Mouse (Mus musculus) lung, adult 2 months (tissue): Measurements from ENCODE around the gene Siah2. TPM values are rescaled to one million over a fixed set of nuclear protein-coding genes. Genes with fewer than 3 reads are reported as not detected.

Experiments
- DNase-seq: peaks from one replicate; pipeline ENCODE4 v3.0.0; 2022
- H3K4me1 ChIP-seq: fragments of 200-500 bp; 2 replicates; pipeline ENCODE4 v1.6.1; 2011; ENCODE audit warnings: low read length; ENCODE audit not compliant: control insufficient read depth, insufficient read depth
- H3K4me3 ChIP-seq: fragments of 200-500 bp; replicated peaks from 2 replicates; pipeline ENCODE3; 2011; ENCODE audit warnings: low read depth, mild to moderate bottlenecking, control low read depth, low read length; ENCODE audit errors: extremely low read depth
- CTCF ChIP-seq: fragments of 200-500 bp; IDR thresholded peaks from 2 replicates; pipeline ENCODE4 v1.5.1; 2011; ENCODE audit warnings: mild to moderate bottlenecking, low read length, control low read depth; ENCODE audit not compliant: insufficient read depth
- POLR2A ChIP-seq: fragments of 200-500 bp; IDR thresholded peaks from 2 replicates; pipeline ENCODE4 v1.6.1; 2011; ENCODE audit warnings: low read depth, mild to moderate bottlenecking, control low read depth, low read length, borderline replicate concordance; ENCODE audit errors: extremely low read depth
- WGBS: fragments of 180-500 bp; shearing (Covaris S2); methylation state at CpG from one replicate; pipeline ENCODE4 v1.1.7; 2018; 5-methylcytosine and 5-hydroxymethylcytosine counted together
- polyA plus RNA-seq: library from polyadenylated mRNA; depleted of rRNA; stranded (reverse); fragments of >200 nt; gene quantifications from 2 replicates; pipeline ENCODE4 v1.2.3, GENCODE M21; 2012; rRNA removed

The Siah2 gene
- polyA plus RNA-seq, 1 experiment: 14.4 TPM

DNA sequence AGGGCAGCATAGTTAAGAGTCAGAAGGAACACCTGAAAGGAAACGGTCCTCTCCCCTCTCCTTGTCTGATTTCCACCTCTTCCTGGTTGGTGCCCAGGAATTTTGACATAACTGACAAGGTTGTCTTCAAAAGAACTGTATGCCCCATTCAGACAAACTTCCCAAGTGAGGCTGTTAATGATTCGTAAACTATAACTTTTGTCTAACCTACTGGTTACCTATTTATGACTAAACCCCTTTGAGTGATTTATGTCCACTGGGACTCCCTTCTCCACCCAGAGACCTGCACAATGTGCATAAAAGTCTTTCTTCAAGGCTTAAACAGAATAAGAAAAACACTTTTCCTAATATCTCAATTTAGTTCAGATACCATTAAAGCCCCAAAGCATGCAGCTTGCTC, 45.0 kb downstream of the Siah2 start:
- H3K4me1 ChIP-seq: no peaks in the 10 kb centered on the region
- DNase-seq: no peak
- no peak overlapping the region for H3K4me3 ChIP-seq
- 73% methylated on average over 2 of the region's 2 CpGs for WGBS
- TF ChIP-seq POLR2A (no peak), CTCF (no peak)

DNA sequence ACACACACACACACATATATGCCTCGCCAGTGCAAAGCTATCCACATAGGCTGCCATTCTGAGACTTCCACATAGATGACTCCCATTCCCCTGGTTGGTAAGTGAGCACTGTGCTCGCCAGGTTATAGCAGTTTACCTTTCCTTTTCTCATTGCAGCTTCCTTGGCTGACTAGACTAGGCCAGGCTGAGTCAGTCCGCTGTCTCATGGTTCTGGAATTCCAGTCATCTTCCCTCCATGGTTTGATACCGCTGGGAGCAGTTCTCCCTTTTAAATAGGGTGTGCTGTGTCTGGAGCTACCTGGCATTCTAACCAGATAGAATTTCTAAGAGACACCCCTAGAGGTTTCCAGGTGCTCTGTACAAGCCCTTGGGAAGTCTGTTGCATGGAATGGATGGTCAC, 46.0 kb downstream of the Siah2 start:
- 68% methylated on average over 4 of the region's 4 CpGs for WGBS
- Histone ChIP-seq H3K4me1 (no peaks in the 10 kb centered on the region), H3K4me3 (no peak overlapping the region)
- no peak for DNase-seq
- TF ChIP-seq POLR2A: no peak
- no peak for TF ChIP-seq CTCF

DNA sequence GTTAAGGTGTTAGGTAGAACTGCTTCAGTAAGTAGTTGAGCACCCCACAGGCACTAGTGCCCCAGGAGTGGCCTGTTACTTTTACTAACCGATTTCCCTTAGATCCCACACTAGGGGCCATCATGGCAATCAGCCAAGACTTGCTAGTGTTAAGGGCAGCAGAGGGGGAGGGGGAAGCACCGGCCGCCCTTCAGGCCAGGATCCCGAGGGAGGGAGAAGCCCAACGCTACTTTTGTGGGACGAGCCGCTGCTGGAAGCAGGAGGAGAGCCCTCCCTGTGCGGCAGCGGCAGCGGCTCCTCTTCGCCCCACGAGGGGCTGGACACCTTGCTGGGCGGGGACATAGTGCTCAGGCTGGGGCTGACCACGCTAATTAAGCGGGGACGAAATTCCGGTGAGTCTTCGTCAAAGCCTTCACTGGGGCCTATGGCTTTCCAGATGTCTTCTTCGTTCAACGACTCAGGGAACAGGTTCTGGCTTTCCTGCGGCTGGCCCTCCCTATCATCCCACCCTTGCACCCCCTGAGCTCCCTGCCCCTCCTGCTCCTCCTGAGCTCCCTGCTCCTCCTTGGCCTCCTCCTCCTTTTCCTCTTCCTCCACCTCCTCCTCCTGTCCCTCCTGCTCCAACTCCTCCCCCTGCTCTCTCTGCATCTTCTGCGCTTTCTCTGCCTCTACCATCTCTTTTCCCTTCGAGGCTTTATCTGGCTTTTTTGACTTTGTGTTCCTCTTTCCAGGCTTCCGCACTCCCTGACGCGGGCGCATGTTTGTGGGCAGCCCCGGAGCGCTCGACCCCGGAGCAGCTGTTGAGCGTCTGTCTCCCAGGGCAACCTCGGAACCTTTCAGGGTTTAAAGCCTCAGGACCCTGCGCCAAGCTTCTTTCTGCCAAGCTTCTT, 55.5 kb downstream of the Siah2 start, which contains the start of gene Erich6:
Erich6 (minus strand) TSS at position 802 of the 890 bp plus-strand sequence.
- under 1% methylated on average over 34 of the region's 34 CpGs for WGBS
- DNase-seq: peak; percentile 24
- Histone ChIP-seq H3K4me3 (peak within 1 kb of the TSS; percentile 59), H3K4me1 (0 out of 2 replicates have a peak, but pooled peaks cover 2% of the 10 kb centered on the region)
- TF ChIP-seq CTCF (no peak), POLR2A (no peak)

DNA sequence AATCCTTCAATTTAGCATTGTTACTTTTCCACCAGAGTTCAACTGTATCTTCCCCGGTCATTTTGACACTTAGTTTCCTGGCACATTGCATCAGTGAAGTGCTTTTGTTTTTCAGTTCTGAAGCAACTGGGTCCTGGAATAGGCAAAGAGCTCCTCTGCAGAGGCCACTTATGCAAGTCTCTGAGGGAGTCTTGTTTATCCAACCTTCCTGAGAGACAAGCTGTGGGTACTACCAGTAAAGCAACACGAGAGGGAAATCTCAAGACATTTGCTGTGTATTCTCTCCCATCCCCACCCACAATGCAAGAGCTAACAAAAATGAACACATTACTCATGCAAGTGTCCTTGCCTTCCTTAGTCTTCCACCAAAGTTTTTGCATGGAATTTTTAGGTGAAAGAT, 60.5 kb downstream of the Siah2 start:
- WGBS: 65% methylated on average over 2 of the region's 2 CpGs
- Histone ChIP-seq H3K4me1 (no peaks in the 10 kb centered on the region), H3K4me3 (no peak overlapping the region)
- no peak for DNase-seq
- TF ChIP-seq CTCF (no peak), POLR2A (no peak)

DNA sequence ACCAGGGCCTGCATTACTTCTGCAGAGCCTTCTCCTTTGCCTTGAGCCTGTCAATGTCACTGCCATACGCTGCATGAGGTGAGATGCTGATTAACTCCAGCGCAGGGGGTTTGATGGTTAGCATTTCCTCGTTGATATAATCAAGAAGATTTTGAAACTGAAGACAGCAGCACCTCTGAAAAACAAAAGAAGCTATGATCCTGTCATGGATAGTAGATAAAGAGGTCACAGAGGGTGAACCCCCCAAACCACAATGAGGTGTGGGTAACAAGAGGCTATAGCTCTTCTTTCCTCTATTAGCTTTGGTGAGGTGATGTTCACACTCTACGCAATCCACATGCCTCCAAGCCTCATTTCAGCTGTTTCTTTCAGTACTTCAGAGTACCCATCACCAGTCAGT, 67.2 kb downstream of the Siah2 start:
- no peak for DNase-seq
- Histone ChIP-seq H3K4me1 (no peaks in the 10 kb centered on the region), H3K4me3 (no peak overlapping the region)
- 73% methylated on average over 4 of the region's 4 CpGs for WGBS
- no peak for TF ChIP-seq POLR2A
- TF ChIP-seq CTCF: no peak

Other genes starting within 250 kb of the Siah2 start
- 3.8 and 9.9 TPM in 2 replicates for gene Eif2a, start 166.6 kb downstream of the Siah2 start, polyA plus RNA-seq
- 35.6 and 45.1 TPM in 2 replicates for gene Serp1, start 166.5 kb downstream of the Siah2 start, polyA plus RNA-seq
- gene Selenot, start 115.8 kb downstream of the Siah2 start, polyA plus RNA-seq: 31.5 and 44.6 TPM in 2 replicates
- 0.09 TPM in 1 of 2 replicates, not detected in the other for gene Erich6, start 55.2 kb downstream of the Siah2 start, polyA plus RNA-seq
- gene Mindy4b-ps, start 129.9 kb upstream of the Siah2 start, polyA plus RNA-seq: not detected in 2 replicates
- not detected in 2 replicates for gene Clrn1, start 192.9 kb upstream of the Siah2 start, polyA plus RNA-seq